Mouse (Mus musculus) mature B cell (primary cell): ENCODE results near the gene Zbtb8b.
"Not testable (repeated sequence)": the region's sequence is repeated elsewhere in the genome, so short reads cannot be mapped to it uniquely, and the experiment has no call there.

Source experiments
- in situ Hi-C: fragments of 300-500 bp; cut with MboI; formaldehyde crosslinking; loops from 2 replicates; pipeline ENCODE4 v1.14.3; 2019

Zbtb8b gene

GRCm38 (mm10) chr4:129416478-129416877 is 24.2 kb downstream of the Zbtb8b start:
- in situ Hi-C loops, result no loop called here

DNA sequence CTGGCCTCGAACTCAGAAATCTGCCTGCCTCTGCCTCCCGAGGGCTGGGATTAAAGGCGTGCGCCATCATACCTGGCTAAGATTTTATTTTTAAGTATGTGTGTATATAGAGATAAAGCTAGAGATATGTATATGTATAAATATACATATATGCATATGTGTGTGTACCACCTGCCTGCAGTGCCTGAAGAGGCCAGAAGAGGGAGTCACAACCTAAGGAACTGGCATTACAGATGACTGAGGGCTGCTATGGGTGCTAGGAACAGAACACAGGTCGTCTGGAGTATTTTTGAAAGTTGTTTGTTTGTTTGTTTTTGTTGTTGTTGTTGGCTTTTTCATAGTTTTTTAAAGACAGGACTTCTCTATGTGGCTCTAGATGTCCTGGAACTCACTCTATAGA is 24.8 kb downstream of the Zbtb8b start:
- in situ Hi-C loops, result no loop called here

- in situ Hi-C loops, result no loop called here
Observed at GRCm38 (mm10) chr4:129410991-129411390, 29.7 kb downstream of the Zbtb8b start.

DNA sequence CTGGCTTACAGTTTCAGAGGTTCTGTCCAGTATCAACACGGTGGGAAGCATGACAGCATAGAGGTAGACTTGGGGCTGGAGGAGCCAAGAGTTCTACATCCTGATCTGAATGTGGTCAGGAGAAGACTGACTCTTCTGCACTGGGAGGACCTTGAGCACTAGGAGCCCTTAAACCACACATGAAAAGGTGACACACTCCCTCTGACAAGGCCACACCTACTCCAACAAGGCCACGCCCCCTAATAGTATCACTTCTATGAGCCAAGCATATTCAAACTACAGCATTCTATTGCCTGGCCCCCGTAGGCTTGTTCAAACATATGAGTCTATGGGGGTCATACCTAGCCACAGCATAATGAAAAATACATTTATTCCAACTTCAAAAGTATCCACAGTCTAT is 30.1 kb downstream of the Zbtb8b start:
- in situ Hi-C loops, result not testable (repeated sequence)

DNA sequence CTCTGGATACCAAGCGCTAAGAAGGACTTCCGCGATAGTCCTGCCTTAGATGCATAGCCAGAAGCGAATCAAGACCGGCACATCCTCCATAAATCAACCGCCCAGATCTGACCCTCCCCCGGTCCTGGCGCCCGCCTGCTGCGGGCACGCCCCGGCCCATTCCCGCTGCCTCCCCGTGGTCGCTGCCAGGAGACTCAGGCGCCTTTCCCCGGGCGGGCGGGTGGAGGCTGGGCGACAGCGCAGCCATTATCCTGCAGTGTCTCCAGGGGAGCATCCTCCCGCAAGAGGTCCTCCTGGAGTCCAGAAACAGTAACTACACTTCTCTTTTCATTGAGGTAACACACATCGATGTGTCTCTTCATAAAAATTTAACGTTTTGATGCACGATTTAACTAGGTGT is 34.2 kb downstream of the Zbtb8b start:
- in situ Hi-C loops, result no loop called here

GRCm38 (mm10) chr4:129399813-129400212 is 40.8 kb downstream of the Zbtb8b start:
- in situ Hi-C loops, result no loop called here

GRCm38 (mm10) chr4:129396960-129397359 is 43.7 kb downstream of the Zbtb8b start:
- in situ Hi-C loops, result no loop called here

- in situ Hi-C loops, result no loop called here
Observed at GRCm38 (mm10) chr4:129394089-129394870, 46.4 kb downstream of the Zbtb8b start.

DNA sequence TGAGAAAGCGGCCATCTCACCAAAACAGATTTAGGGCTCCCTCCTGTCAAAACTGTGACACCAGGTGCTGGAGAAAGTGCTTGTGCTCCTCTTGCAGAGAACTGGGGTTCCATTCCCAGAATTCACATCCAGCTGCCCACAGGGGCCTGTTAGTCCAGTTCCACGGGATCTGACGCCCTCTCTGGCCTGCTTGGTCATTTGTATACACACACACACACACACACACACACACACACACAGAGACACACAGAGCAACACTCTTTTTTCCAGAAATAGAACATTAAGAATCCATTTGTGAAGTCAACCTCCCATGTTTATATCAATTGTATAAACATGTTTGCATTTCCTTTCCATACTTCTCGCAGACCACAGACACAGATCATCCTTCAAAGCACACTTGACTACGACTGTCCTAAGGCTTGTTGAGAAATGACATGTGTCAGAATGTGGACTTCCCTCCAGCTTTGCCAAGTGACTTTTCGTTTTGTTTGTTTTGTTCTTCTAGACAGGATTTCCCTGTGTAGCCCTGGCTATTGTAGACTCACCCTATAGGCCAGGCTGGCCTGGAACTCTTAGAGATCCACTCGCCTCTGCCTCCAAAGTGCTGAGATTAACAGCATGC is 49.6 kb downstream of the Zbtb8b start:
- in situ Hi-C loops, result no loop called here

GRCm38 (mm10) chr4:129390216-129390743 is 50.4 kb downstream of the Zbtb8b start:
- in situ Hi-C loops, result no loop called here

DNA sequence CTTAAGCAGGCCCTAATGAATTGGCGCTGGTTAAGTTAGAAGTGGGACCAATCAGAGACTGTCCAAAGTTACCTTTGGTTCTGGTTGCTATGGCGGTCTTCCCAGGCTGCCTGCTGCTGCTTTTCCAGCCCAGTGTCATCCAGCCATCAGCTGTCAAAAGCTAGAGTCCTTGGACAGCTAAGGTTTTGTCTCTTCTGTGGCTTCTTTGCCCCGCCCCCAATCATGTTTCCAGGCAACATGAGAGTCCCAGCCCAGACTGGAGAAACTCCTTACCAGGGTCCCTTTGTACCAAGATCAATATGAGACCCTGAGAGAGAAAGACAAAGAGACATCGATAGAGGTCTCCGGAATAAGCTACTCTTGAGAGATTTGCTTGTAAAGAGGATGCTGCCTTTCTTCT is 52.2 kb downstream of the Zbtb8b start:
- in situ Hi-C loops, result no loop called here

- in situ Hi-C loops, result no loop called here
Observed at GRCm38 (mm10) chr4:129386989-129387388, 53.7 kb downstream of the Zbtb8b start.

GRCm38 (mm10) chr4:129386269-129386946 is 54.2 kb downstream of the Zbtb8b start:
- in situ Hi-C loops, result no loop called here

- in situ Hi-C loops, result no loop called here
Observed at GRCm38 (mm10) chr4:129385685-129386084, 55.0 kb downstream of the Zbtb8b start.

GRCm38 (mm10) chr4:129384440-129384839 is 56.2 kb downstream of the Zbtb8b start:
- in situ Hi-C loops, result no loop called here

- in situ Hi-C loops, result no loop called here
Observed at GRCm38 (mm10) chr4:129383586-129383985, 57.1 kb downstream of the Zbtb8b start.

- in situ Hi-C loops, result no loop called here
Observed at GRCm38 (mm10) chr4:129382488-129382887, 58.2 kb downstream of the Zbtb8b start.

GRCm38 (mm10) chr4:129382029-129382428 is 58.6 kb downstream of the Zbtb8b start:
- in situ Hi-C loops, result no loop called here

DNA sequence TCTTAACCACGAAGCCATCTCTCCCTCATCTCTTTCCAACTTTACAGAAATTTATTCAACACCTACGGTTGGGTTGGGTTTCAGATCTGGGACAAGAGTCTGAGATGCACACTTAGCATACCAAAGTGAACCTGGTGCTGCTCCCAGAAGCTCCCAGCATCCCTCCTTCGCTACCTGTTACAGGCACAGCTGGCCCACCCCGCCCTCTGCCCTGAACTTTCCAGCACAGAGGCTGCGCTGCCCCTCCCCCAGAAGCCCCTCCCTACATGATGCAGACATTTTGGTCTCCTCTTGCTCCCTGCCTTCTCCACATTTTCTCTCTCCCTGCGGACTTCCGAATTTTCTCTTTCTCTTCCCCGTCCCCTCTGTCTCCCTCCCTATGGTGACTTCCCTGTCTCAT is 59.5 kb downstream of the Zbtb8b start:
- in situ Hi-C loops, result no loop called here

- in situ Hi-C loops, result no loop called here
Observed at GRCm38 (mm10) chr4:129379805-129380204, 60.8 kb downstream of the Zbtb8b start.

DNA sequence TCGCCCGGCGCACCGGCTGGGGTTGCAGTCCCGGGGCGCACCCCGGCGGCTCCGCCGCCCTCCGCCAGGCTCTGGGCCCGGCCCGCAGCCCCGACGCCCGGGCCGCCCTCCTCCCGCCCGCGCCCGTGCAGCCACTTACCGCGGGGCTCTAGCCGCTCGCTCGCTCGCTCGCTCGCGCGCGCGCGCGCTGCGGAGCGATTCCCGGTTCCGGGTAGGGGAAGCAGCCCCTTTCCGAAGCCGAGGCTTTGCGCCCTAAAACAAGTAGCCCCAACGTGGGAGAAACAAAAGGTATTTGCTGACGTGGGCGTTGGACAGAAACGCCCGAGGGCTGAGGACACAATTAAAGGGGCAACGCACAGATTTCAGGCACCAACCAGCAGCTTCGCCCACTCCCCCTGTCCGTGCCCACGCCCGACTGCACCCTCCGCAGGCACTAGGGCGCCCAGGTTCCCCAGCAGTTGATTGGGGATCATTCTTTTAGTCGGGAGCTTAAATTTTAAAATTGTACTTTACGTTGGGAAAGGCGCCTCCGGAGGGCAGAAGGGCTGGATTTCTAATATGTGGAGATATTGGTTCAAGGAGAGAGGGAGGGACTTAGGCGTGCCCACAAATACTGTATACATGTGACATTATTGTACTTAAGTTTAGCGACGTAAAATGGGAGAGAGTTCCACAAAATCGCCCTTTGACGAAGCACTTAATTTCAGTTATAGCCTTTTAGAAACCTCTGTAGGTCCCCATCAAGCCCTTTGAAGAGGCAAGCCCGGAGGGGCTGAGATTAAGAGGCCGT is 62.9 kb downstream of the Zbtb8b start, which contains the start of gene Zbtb8a:
Gene Zbtb8a (minus strand): TSS at position 516 of the 790 bp plus-strand sequence.
- in situ Hi-C loops, result no loop called here
